Mouse (Mus musculus) retina, adult 2 months (tissue): ENCODE results near the gene Smg5.
"Not testable (repeated sequence)": the region's sequence is repeated elsewhere in the genome, so short reads cannot be mapped to it uniquely, and the experiment has no call there.

ENCODE experiments used
- DNase-seq: peaks from one replicate; pipeline ENCODE4 v3.0.0-alpha.2; 2012; ENCODE audit warnings: low read depth, low spot score

The Smg5 gene

DNA sequence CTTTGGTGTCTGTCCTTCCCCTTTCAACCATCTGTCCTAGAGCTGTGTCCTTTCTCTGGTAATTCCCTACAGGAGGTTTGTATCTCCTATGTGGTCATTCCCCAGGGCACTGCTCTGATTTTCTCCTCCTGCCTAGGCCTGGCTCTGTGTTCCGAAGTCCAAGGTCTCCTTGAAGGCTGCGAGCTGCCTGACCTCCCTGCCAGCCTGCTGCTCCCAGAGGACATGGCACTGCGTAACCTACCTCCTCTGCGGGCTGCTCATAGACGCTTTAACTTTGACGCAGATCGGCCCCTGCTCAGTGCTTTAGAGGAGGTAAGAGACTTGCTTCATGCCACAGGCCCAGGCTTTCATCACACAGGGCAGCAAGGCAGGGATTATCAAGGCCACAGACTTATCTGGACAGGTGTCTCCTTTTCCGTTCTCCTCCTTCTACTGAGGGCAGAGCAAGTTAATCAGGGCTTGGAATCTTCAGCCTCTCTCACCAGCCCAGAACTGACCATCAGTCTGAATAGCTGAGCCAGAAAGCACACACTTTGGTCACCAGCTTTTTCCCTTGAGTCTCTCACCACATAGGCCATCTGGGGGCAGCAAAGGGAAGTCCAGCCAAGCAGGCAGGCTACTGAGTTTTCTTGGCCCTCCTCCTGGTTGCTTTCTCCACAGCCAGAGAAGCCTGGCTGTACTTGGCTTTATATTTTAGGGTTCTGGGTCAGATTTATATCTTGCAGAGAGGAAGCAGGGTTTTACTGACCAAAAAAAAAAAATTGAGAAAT lies 18.5 kb downstream of the Smg5 start:
- no peak for DNase-seq

GRCm38 (mm10) chr3:88359584-88359983 lies 23.5 kb downstream of the Smg5 start:
- DNase-seq: no peak

GRCm38 (mm10) chr3:88359989-88360388 lies 23.9 kb downstream of the Smg5 start:
- no peak for DNase-seq

- no peak for DNase-seq
Measured at GRCm38 (mm10) chr3:88361096-88361495, 25.0 kb downstream of the Smg5 start.

DNA sequence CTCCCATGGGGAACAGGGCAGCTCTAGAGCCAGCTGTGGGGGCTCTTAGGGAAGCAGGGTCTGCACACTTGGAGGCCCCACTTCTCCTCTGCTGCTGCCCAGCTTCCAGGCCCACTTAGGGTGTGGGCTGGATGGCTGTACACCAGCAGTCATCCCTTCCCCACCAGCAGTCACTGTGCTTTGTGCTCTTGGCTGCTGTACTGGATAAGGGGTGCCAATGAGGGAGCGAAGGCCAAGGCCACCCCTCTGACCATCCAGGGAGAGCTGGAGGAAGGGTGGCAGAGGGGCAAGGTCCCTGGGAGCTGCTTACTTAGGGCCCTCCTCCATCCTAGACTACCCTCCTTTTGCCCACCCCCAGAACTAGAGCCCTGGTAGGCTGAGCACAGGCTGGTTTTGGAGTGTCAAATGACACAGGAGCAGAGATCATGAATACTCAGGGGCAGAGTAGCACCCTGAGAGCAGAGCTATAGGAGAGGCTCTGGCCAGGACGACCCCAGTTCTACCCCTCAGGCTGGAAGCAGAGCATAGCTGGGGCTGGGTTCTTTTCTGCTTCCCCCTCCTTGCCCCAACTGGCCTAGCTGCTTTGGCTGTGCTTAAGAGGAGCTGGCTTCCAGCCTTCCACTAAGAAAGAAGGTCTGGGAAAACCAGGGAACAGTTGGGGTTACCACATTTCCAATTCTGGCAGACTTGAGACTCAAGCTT lies 25.7 kb downstream of the Smg5 start:
- DNase-seq: no peak

GRCm38 (mm10) chr3:88363700-88364099 lies 27.6 kb downstream of the Smg5 start:
- DNase-seq: no peak

DNA sequence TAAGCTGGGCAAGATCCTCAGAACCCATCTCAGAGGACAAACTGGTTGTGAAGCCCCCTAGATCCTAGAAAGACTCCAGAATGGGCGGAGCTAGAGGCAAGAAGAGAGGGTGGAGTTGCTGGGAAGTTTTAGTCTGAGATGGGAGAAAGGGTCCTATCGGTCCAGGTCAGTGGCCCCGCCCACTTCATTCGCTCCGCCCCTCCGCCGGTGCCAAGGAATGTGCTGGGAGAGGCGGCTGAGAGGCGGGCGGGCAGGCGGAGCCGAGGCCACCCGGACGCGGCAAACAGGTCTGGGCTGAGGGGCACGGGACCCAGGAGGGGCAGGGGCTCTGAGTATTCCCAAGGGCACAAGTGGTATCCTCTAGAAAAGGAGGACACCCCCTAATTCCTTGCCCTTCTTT lies 28.3 kb downstream of the Smg5 start, which contains the start of gene Paqr6:
Gene Paqr6 (plus strand): TSS at position 248 of the 400 bp plus-strand sequence.
- DNase-seq: no peak

DNA sequence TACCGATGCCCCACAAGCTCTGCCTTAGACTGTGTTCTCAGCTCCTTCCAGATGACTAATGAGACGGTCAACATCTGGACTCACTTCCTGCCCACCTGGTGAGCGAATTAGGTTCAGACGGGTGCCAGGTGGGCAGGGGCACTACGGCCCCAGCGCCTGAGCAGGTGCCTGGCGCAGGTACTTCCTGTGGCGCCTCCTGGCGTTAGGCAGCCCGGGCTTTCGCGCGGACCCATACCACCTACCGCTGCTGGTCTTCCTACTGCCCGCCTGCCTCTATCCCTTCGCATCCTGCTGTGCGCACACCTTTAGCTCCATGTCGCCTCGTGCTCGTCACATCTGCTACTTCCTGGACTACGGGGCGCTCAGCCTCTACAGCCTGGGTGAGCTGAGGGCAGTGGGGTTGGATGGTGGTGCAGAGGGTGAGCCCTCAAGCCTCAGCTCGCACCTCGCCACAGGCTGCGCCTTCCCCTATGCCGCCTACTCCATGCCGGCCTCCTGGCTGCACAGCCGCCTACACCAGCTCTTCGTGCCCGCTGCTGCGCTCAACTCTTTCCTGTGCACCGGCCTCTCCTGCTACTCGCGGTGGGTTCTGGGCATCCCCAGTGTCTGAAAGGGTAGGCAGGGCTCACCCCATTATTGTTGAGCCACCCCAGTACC lies 29.8 kb downstream of the Smg5 start:
- DNase-seq: no peak

- not testable (repeated sequence) for DNase-seq
Measured at GRCm38 (mm10) chr3:88366830-88367428, 30.9 kb downstream of the Smg5 start.

DNA sequence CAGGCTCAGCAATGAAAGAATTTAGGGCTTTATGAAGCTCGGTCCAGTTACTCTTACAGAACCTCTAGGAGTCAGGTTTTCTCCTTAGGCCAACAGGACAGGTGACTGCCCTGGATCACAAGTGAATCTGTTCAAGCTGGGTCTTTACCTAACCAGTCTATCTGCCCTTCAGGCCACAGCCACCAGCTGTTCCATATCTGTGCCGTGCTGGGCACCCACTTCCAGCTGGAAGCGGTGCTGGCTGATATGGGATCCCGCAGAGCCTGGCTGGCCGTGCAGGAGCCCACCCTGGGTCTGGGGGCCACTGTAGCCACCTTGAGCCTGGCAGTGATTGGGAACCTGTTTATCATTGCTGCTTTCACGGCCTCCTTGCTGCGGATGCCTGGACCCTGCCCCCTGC lies 31.5 kb downstream of the Smg5 start:
- not testable (repeated sequence) for DNase-seq

GRCm38 (mm10) chr3:88368511-88368910 lies 32.5 kb downstream of the Smg5 start:
- not testable (repeated sequence) for DNase-seq

GRCm38 (mm10) chr3:88372643-88373042 lies 36.6 kb downstream of the Smg5 start, which contains the start of gene Bglap3:
Bglap3 (minus strand) TSS chr3:88372743.
- not testable (repeated sequence) for DNase-seq

DNA sequence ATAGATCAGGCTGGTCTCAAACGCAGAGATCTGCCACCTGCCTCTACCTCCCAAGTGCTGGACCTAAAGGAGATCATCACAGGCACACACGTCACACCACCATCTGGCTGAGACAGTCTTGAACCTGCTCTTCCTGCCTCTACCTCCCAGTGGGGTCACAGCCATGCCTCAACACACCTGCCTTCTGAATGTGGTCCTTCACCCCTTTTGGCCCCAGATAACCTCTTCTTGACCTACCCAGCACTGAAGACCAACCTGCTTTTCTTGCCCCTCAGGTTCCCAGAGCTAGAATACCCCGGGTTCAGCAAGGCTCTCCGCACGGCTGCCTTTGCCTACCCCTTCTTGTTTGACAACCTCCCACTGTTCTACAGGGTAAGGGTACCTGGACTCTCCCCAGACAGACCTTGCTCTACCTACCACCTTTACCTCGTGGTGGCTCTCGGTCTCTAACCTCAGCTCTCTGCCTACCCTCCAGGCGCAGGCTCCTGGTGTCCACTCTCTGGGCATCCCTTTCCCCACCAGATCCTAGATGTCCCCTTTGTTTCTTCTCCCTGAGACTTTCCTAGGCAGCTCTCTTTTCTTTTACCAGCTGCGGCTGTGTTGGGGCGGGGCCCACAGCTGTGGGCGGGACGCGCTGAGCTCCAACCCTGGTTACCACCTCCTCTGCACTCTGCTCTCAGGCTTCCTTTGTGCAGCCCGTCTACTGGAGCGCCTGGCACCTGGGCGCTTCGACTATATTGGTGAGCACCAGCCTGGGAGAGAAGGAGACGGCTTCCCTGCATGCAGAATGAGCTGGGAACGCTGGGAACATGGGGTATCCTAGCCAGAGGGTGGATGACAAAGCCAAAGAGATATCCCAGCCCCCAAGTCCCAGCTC lies 39.9 kb downstream of the Smg5 start:
- not testable (repeated sequence) for DNase-seq

- not testable (repeated sequence) for DNase-seq
Measured at GRCm38 (mm10) chr3:88376644-88377043, 40.6 kb downstream of the Smg5 start.

GRCm38 (mm10) chr3:88378599-88378998 lies 42.5 kb downstream of the Smg5 start, which contains the start of gene Bglap2:
Bglap2 (minus strand) TSS chr3:88378699.
- not testable (repeated sequence) for DNase-seq

- not testable (repeated sequence) for DNase-seq
Measured at GRCm38 (mm10) chr3:88381389-88382315, 45.6 kb downstream of the Smg5 start.

DNA sequence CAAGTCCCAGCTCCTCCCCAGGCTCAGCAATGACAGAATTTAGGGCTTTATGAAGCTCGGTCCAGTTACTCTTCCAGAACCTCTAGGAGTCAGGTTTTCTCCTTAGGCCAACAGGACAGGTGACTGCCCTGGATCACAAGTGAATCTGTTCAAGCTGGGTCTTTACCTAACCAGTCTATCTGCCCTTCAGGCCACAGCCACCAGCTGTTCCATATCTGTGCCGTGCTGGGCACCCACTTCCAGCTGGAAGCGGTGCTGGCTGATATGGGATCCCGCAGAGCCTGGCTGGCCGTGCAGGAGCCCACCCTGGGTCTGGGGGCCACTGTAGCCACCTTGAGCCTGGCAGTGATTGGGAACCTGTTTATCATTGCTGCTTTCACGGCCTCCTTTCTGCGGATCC lies 46.3 kb downstream of the Smg5 start:
- not testable (repeated sequence) for DNase-seq

DNA sequence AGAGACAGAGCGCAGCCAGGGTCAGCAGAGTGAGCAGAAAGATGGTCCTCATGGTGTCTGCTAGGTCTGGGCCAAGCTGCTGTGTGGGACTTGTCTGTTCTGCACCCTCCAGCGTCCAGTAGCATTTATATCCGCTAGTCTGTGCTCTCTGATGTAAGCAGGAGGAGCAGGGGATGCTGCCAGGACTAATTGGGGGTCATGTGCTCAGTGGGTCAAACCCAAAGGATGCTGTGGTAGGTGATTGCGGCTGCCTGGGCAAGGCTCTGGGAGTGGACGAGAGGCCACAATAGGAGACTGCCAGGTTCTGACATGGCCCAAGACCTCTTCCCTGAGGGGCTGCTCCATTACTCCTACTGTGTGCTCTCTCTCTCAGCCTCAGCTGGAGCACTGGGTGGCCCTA lies 48.3 kb downstream of the Smg5 start, which contains the start of gene Bglap:
Gene Bglap (minus strand): TSS at position 101 of the 400 bp plus-strand sequence.
- no peak for DNase-seq

GRCm38 (mm10) chr3:88393776-88394375 lies 57.8 kb downstream of the Smg5 start:
- no peak for DNase-seq
